Mouse (Mus musculus): ENCODE measurements around the gene Gm20843. TPM values are rescaled to one million over a fixed set of nuclear protein-coding genes. Genes with fewer than 3 reads are reported as not detected.

Gene Gm20843
- total RNA-seq (2023) = not detected

DNA sequence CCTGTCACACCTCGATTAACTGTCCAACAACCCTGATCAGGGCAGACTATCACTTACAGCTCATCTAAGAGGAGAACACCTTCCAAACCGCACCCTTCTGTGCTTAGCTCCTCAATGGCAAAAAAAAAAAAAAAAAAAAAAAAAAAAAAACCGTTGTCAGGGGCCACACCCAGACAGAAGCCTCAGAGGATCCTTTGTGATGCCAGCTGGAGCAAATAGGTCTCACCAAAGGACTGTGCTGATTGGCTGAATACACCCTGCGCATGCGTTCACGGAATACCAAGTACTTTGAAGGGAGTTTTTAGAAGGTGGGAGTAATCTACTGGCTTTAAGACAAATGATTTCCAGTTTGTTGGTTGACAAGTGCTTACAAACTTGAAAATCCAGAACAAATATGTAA is at the start of gene Gm20843:
Gene Gm20843, minus strand, starts transcription at position 101 of the 400 bp plus-strand sequence.

Data from B cell, adult 67 days (primary cell).